Mouse (Mus musculus): ENCODE results near the gene Tsga10. TPM values are rescaled to one million over a fixed set of nuclear protein-coding genes. Genes with fewer than 3 reads are reported as not detected.
"Not testable (repeated sequence)": the region's sequence is repeated elsewhere in the genome, so short reads cannot be mapped to it uniquely, and the experiment has no call there.

Tsga10 gene
- total and polyA plus RNA-seq, 2 experiments from 2014 or later: 10.2 to 15.9 TPM

DNA sequence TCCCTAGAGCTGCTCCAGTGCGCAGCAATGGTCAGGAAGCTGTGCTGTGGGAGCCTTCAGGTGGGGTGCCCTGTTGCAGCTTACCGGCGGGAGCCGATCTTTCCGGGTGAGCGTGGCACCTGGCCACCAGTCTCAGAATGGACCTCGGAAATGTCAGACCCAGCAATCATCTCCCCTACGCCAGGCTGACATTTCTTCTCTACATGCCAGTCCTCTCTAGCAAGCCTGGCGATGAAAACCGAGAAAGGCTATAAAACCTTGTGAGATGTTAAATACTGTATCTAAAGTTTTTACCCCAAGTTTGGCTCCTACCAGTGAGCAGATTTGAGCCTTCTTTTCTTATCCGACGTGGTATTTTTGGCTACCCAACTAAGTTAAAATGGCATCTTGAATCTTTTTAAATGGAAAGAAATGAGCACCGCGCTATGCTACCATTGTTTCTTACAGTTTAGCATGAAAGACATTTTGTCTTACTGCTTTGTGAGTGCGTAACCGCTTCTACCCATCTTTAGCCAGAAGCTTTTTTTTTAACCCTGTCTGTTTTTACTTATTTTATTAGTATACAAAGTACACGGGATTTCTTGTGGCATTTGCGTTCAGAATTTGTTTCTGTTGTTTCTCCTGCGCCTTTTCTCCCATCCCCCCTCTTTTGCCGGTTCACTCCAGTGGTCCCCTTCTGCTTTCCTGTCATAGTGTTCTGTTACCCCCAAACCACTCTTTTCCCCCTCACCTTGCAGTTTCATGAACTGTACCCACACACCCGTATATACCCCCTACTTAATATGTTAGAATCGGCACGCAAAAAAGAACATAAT is 621 bp downstream of the Tsga10 start:
- Histone ChIP-seq H3K27me3 (ENCODE audit: insufficient read depth, low read length) (peaks cover 3% of the 10 kb centered on the region; the same call in 1 of the 2 replicates), H3K27ac (ENCODE audit: low read depth, low read length) (peak overlapping the region; percentile 86), H3K36me3 (ENCODE audit: insufficient read depth) (no peaks in the 10 kb centered on the region), H3K4me1 (ENCODE audit: insufficient read depth) (no peaks in the 10 kb centered on the region), H3K4me3 (ENCODE audit: low read depth, low read length) (peak overlapping the region; percentile 82), H3K4me2 (ENCODE audit: low read depth) (peak overlapping the region; percentile 70), H3K9me3 (ENCODE audit: low read length) (no peaks in the 10 kb centered on the region), H3K9ac (peak overlapping the region; percentile 63)
- DNase-seq (no peak), ATAC-seq (no peak)
- no peak for TF ChIP-seq CTCF (IDR thresholded peaks at IDR 0.05; ENCODE audit: low read depth)
- WGBS: 8% methylated on average over 23 of the region's 23 CpGs

DNA sequence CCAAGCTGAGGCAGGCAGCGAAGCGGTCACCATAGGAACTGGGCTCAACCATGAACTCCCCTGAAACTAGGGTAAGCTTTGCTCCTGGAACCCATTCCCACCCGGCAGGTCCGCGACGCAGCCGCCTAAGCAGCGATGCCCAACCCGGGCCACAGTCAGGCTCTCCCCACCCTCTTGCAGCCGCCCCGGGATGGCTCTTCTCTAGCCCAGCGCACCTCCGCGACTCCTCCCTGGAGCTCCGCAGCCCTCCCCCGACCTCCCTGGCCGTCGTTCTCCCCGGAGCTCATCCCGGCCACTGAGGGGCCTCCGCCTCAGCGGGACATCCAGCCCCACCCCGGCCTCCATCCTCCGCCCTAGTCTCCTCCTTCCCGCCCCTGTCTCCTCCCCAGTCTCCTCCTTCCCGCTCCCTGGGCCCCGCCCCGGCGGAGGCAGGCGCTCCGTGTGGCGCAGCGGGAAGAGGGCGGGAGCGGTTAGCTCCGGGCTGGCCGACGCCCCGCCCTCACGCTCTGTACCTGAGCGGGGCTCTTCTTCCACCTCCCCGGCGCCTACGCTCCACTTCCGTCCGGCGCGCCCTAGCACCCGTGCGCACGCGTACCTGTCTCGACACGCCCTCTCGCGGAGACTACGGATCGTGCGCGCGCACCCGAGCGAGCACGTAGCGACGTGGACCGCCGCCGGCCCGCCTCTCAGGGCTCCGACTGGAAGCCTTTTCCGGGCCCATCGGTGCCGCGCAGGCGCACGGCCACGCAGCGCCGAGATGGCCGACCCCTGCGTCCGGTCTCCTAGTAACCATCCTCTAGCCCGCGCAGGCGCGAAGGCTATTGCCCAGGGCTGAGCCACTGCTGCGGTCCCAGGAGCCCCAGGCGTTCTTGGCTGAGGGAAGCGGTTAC is 1.5 kb downstream of the Tsga10 start:
- no peaks in the 10 kb centered on the region for H3K4me1 ChIP-seq (ENCODE audit: insufficient read depth)
- H3K27ac ChIP-seq (ENCODE audit: low read depth, low read length): peak overlapping the region; percentile 86
- 1% methylated on average over 83 of the region's 90 CpGs for WGBS
- no peaks in the 10 kb centered on the region for H3K36me3 ChIP-seq (ENCODE audit: insufficient read depth)
- H3K4me3 ChIP-seq (ENCODE audit: low read depth, low read length): peak overlapping the region; percentile 82
- peaks cover 3% of the 10 kb centered on the region; the same call in 1 of the 2 replicates for H3K27me3 ChIP-seq (ENCODE audit: insufficient read depth, low read length)
- ATAC-seq (peak; percentile 95), DNase-seq (peak; percentile 100)
- peak; percentile 72 for TF ChIP-seq CTCF (IDR thresholded peaks at IDR 0.05; ENCODE audit: low read depth)
- peak overlapping the region; percentile 63 for H3K9ac ChIP-seq
- H3K4me2 ChIP-seq (ENCODE audit: low read depth): peak overlapping the region; percentile 70
- H3K9me3 ChIP-seq (ENCODE audit: low read length): no peaks in the 10 kb centered on the region

DNA sequence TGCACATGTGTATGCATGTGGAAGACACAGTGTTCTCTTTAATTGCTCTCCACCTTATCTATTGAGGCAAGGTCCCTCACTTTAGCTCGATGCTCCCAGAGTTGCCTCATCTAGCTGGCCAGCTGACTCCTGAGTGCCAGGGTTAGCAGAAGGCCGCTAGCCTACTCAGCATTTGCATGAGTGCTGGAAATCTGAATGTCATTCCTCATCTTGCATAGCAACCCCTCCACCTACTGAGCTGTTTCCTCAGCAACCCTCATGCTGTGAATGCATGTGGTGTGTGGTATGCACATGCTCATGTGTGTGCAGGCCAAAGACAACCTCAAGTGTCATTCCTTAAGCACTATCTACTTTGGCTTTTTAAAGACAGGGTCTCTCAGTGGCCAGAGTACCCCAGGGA is 15.5 kb downstream of the Tsga10 start:
- H3K9ac ChIP-seq: no peak overlapping the region
- H3K9me3 ChIP-seq (ENCODE audit: low read length): no peaks in the 10 kb centered on the region
- no peak overlapping the region for H3K4me3 ChIP-seq (ENCODE audit: low read depth, low read length)
- H3K4me1 ChIP-seq (ENCODE audit: insufficient read depth): no peaks in the 10 kb centered on the region
- peaks cover 14% of the 10 kb centered on the region; the same call in 1 of the 2 replicates for H3K36me3 ChIP-seq (ENCODE audit: insufficient read depth)
- DNase-seq: no peak
- no peak overlapping the region for H3K4me2 ChIP-seq (ENCODE audit: low read depth)
- ATAC-seq: no peak
- WGBS: 66% methylated on average over 2 of the region's 2 CpGs
- no peak for TF ChIP-seq CTCF (IDR thresholded peaks at IDR 0.05; ENCODE audit: low read depth)
- H3K27me3 ChIP-seq (ENCODE audit: insufficient read depth, low read length): no peaks in the 10 kb centered on the region
- no peak overlapping the region for H3K27ac ChIP-seq (ENCODE audit: low read depth, low read length)

DNA sequence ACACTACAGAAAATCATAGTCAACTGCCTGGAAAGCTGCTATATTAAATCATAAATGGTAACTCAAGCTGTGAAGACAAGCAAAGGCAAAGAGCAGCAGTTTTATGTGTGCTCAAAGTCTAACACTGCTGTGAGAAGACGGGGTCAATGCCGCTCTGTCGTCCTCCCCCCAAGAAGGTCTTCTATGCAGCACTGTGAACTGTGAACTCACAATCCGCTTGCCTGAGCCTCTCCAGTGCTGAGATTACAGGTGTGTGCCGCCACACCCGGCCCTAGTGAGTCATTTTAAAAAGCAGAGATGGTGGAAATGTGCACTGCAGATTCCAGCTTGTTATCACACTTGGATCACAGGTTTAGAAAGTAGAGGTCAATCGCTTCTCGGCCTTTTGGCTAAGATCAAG is 19.4 kb downstream of the Tsga10 start:
- DNase-seq: no peak
- Histone ChIP-seq H3K9ac (no peak overlapping the region), H3K4me1 (ENCODE audit: insufficient read depth) (no peaks in the 10 kb centered on the region), H3K36me3 (ENCODE audit: insufficient read depth) (0 out of 2 replicates have a peak, but pooled peaks cover 6% of the 10 kb centered on the region), H3K4me3 (ENCODE audit: low read depth, low read length) (no peak overlapping the region), H3K9me3 (ENCODE audit: low read length) (no peaks in the 10 kb centered on the region), H3K27me3 (ENCODE audit: insufficient read depth, low read length) (no peaks in the 10 kb centered on the region), H3K27ac (ENCODE audit: low read depth, low read length) (no peak overlapping the region), H3K4me2 (ENCODE audit: low read depth) (no peak overlapping the region)
- no peak for TF ChIP-seq CTCF (IDR thresholded peaks at IDR 0.05; ENCODE audit: low read depth)
- ATAC-seq: no peak
- WGBS: 84% methylated on average over 8 of the region's 8 CpGs

DNA sequence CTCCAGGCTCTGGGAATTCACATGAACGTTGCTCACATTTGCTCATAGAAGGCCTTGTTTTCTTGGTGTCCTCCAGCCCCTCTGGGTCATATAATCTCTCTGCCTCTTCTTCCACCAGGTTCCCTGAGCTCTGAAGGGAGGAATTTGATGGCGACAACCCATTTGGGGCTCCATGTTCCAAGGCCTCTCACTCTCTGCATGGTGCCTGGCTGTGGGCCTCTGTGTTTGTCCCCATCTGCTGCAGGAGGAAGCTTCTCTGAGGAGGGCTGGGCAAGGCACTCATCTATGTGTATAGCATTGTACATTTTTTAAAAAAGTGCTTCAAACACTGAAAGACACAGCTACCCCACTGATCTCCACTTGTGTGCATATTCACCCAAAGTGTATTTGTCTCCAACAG is 34.5 kb downstream of the Tsga10 start:
- no peaks in the 10 kb centered on the region for H3K27me3 ChIP-seq (ENCODE audit: insufficient read depth, low read length)
- ATAC-seq: no peak

DNA sequence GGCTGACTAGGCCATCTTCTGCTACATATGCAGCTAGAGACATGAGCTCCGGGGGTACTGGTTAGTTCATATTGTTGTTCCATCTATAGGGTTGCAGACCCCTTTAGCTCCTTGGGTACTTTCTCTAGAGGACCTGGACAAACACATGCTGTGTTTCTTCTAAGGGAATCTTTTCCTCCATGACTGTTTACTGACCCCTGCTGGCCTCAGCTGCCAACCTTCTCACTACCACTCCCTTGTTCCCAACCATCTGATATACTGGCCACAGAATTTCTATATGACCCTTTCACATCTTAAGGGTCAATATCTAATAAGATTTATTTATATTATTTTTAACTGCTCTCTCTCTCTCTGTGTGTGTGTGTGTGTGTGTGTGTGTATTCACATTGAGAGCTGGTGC is 63.9 kb downstream of the Tsga10 start:
- H3K9ac ChIP-seq; H3K27me3 ChIP-seq (ENCODE audit: insufficient read depth, low read length); H3K36me3 ChIP-seq (ENCODE audit: insufficient read depth); ATAC-seq; H3K4me1 ChIP-seq (ENCODE audit: insufficient read depth); H3K9me3 ChIP-seq (ENCODE audit: low read length); H3K4me3 ChIP-seq (ENCODE audit: low read depth, low read length); H3K27ac ChIP-seq (ENCODE audit: low read depth, low read length); H3K4me2 ChIP-seq (ENCODE audit: low read depth): not testable (repeated sequence)
- peak; percentile 8 for DNase-seq
- 82% methylated on average over 1 of the region's 1 CpGs for WGBS
- peak; percentile 41 for TF ChIP-seq CTCF (IDR thresholded peaks at IDR 0.05; ENCODE audit: low read depth)

More for the DNA sequence above, 34.5 kb downstream of the Tsga10 start:
- WGBS: 70% methylated on average over 2 of the region's 2 CpGs
- Histone ChIP-seq H3K9ac (no peak overlapping the region), H3K9me3 (ENCODE audit: low read length) (no peaks in the 10 kb centered on the region), H3K36me3 (ENCODE audit: insufficient read depth) (peaks cover 21% of the 10 kb centered on the region), H3K4me3 (ENCODE audit: low read depth, low read length) (no peak overlapping the region), H3K4me2 (ENCODE audit: low read depth) (no peak overlapping the region), H3K27ac (ENCODE audit: low read depth, low read length) (no peak overlapping the region), H3K4me1 (ENCODE audit: insufficient read depth) (no peaks in the 10 kb centered on the region)
- DNase-seq: no peak
- TF ChIP-seq CTCF (IDR thresholded peaks at IDR 0.05; ENCODE audit: low read depth): no peak

All from forebrain, postnatal 0 days (tissue).